Mouse (Mus musculus) erythroid progenitor cell, adult 5-6 weeks (primary cell): Measurements from ENCODE around the gene 1700123O20Rik. TPM values are rescaled to one million over a fixed set of nuclear protein-coding genes. Genes with fewer than 3 reads are reported as not detected.

Source experiments
- ATAC-seq: replicated peaks from 2 replicates; pipeline ENCODE4 v1.8.0; 2016; ENCODE audit warnings: moderate number of reproducible peaks, mild to moderate bottlenecking, moderate TSS enrichment, inconsistent platforms; ENCODE audit not compliant: poor library complexity, low FRiP score, severe bottlenecking
- total RNA-seq, 2 experiments: library from RNA; stranded (forward) in 1 of 2; stranded (reverse) in 1 of 2; fragments of 150-400 nt in 1 of 2; fragments of 186-747, 209-891 nt in 1 of 2; gene quantifications; 2 replicates each; pipeline versions ENCODE4 v1.2.3 to v1.2.4; 2015 to 2017; ENCODE audit warnings: low replicate concordance in 2 of 2

The 1700123O20Rik gene
- total RNA-seq, 2 experiments from 2014 or later = 16.3 to 45.7 TPM

GRCm38 (mm10) chr14:54674317-54674716 is 11.7 kb upstream of the 1700123O20Rik start:
- ATAC-seq = no peak

GRCm38 (mm10) chr14:54676290-54676689 is 9.7 kb upstream of the 1700123O20Rik start:
- ATAC-seq = no peak

GRCm38 (mm10) chr14:54678657-54679304 is 7.2 kb upstream of the 1700123O20Rik start:
- ATAC-seq = no peak

GRCm38 (mm10) chr14:54682396-54682795 is 3.6 kb upstream of the 1700123O20Rik start:
- ATAC-seq = no peak

GRCm38 (mm10) chr14:54685471-54685870 is 545 bp upstream of the 1700123O20Rik start:
- ATAC-seq = peak; percentile 22

GRCm38 (mm10) chr14:54686522-54687143 is 617 bp downstream of the 1700123O20Rik start, which contains the start of gene Acin1:
Gene Acin1 (minus strand): TSS chr14:54686931.
- peak; percentile 83 for ATAC-seq

- no peak for ATAC-seq
These were observed 1.2 kb downstream of the 1700123O20Rik start for GRCm38 (mm10) chr14:54687251-54687650.

- ATAC-seq = no peak
These were observed 9.0 kb downstream of the 1700123O20Rik start for GRCm38 (mm10) chr14:54695042-54695441.

- ATAC-seq = no peak
These were observed 10.7 kb downstream of the 1700123O20Rik start for GRCm38 (mm10) chr14:54696752-54697151.

- ATAC-seq = no peak
These were observed 12.7 kb downstream of the 1700123O20Rik start, which contains the start of gene Gm29776 for GRCm38 (mm10) chr14:54698733-54699132. Gene Gm29776 (minus strand): TSS chr14:54698833.

GRCm38 (mm10) chr14:54699586-54699985 is 13.6 kb downstream of the 1700123O20Rik start:
- ATAC-seq = no peak

- peak; percentile 51 for ATAC-seq
These were observed 15.3 kb downstream of the 1700123O20Rik start for GRCm38 (mm10) chr14:54701298-54701697.

- no peak for ATAC-seq
These were observed 17.2 kb downstream of the 1700123O20Rik start for GRCm38 (mm10) chr14:54703207-54703606.

- ATAC-seq = peak; percentile 95
These were observed 19.8 kb downstream of the 1700123O20Rik start for GRCm38 (mm10) chr14:54705844-54706243.

- no peak for ATAC-seq
These were observed 20.7 kb downstream of the 1700123O20Rik start for GRCm38 (mm10) chr14:54706589-54707320.

- no peak for ATAC-seq
These were observed 23.0 kb downstream of the 1700123O20Rik start for GRCm38 (mm10) chr14:54709054-54709453.

GRCm38 (mm10) chr14:54712074-54712473 is 26.1 kb downstream of the 1700123O20Rik start, which contains the start of gene Cebpe:
Gene Cebpe (minus strand): TSS chr14:54712174.
- no peak for ATAC-seq

GRCm38 (mm10) chr14:54712861-54713260 is 26.8 kb downstream of the 1700123O20Rik start:
- no peak for ATAC-seq

- ATAC-seq = peak; percentile 79
These were observed 28.1 kb downstream of the 1700123O20Rik start for GRCm38 (mm10) chr14:54714121-54714520.

- 0 out of 2 replicates have a peak, but pooled peaks have one; percentile 27 for ATAC-seq
These were observed 28.6 kb downstream of the 1700123O20Rik start for GRCm38 (mm10) chr14:54714617-54715081.
